Mouse (Mus musculus): Measurements from ENCODE around the gene Tgfbi. TPM values are rescaled to one million over a fixed set of nuclear protein-coding genes. Genes with fewer than 3 reads are reported as not detected.

Gene Tgfbi
- polyA plus RNA-seq, 1 experiment: 33.8 TPM

- no peak for TF ChIP-seq CTCF (IDR thresholded peaks at IDR 0.05; ENCODE audit: borderline replicate concordance, control insufficient read depth, extremely low read depth, insufficient read depth, low read length, poor library complexity)
- no peak for TF ChIP-seq POLR2A (IDR thresholded peaks at IDR 0.05; ENCODE audit: control insufficient read depth, extremely low read depth, insufficient read depth, low read length, poor library complexity)
- Histone ChIP-seq H3K36me3 (ENCODE audit: control insufficient read depth, insufficient read depth, low read length) (no peaks in the 10 kb centered on the region), H3K4me3 (ENCODE audit: control insufficient read depth, insufficient read depth, low read length) (no peak overlapping the region), H3K27me3 (ENCODE audit: control insufficient read depth, insufficient read depth, low read length) (no peaks in the 10 kb centered on the region), H3K27ac (ENCODE audit: control insufficient read depth, insufficient read depth, low read length) (no peak overlapping the region), H3K4me1 (replicated peaks; ENCODE audit: control insufficient read depth, insufficient read depth, low read length) (peaks cover 15% of the 10 kb centered on the region)
- WGBS: 93% methylated on average over 7 of the region's 7 CpGs
- DNase-seq: no peak
Observed at GRCm38 (mm10) chr13:56683306-56683705, 74.0 kb downstream of the Tgfbi start.

Other genes starting within 250 kb of the Tgfbi start
- not detected in 2 replicates for gene Gm3045, start 182.9 kb upstream of the Tgfbi start, polyA plus RNA-seq (2012; rRNA removed)
- gene Slc25a48, start 171.2 kb upstream of the Tgfbi start, polyA plus RNA-seq (2012; rRNA removed): 0.31 and 0.43 TPM in 2 replicates
- gene Il9, start 127.3 kb upstream of the Tgfbi start, polyA plus RNA-seq (2012; rRNA removed): 1.1 and 1.6 TPM in 2 replicates
- 0.40 and 0.71 TPM in 2 replicates for gene Fbxl21, start 87.1 kb upstream of the Tgfbi start, polyA plus RNA-seq (2012; rRNA removed)
- gene Lect2, start 61.0 kb upstream of the Tgfbi start, polyA plus RNA-seq (2012; rRNA removed): 0.33 TPM in 1 of 2 replicates, not detected in the other
- gene Smad5, start 93.5 kb downstream of the Tgfbi start, polyA plus RNA-seq (2012; rRNA removed): 42.1 and 45.6 TPM in 2 replicates
- gene Gm45623, start 144.3 kb downstream of the Tgfbi start, polyA plus RNA-seq (2012; rRNA removed): 0.17 TPM in 1 of 2 replicates, not detected in the other